Mouse (Mus musculus): ENCODE data around the gene Pold2.

- no peak for TF ChIP-seq CTCF (conservative IDR thresholded peaks at IDR 0.05 in 1 of 2, IDR thresholded peaks at IDR 0.05 in 1 of 2; ENCODE audit: low read depth in 2 of 2, low read length in 2 of 2)
- no peak for TF ChIP-seq POLR2A (IDR thresholded peaks at IDR 0.05; ENCODE audit: low read depth, low read length)
Observed at GRCm38 (mm10) chr11:5872707-5873106, 5.4 kb downstream of the Pold2 start.
